Mouse (Mus musculus) small intestine, adult 10 weeks (tissue): Measurements from ENCODE around the gene Kctd7. TPM values are rescaled to one million over a fixed set of nuclear protein-coding genes. Genes with fewer than 3 reads are reported as not detected.

Experiments
- polyA plus RNA-seq: library from polyadenylated mRNA; stranded (reverse); fragments of 350-450 nt; fragmentation: Illumina TruSeq; extraction: RNeasy Lipid Tissue Mini Kit (QIAGEN cat#74804); gene quantifications from one replicate; pipeline ENCODE4 v1.2.3, GENCODE M21; 2014; ENCODE audit warnings: low replicate concordance

The Kctd7 gene
- polyA plus RNA-seq: 0.33 TPM

DNA sequence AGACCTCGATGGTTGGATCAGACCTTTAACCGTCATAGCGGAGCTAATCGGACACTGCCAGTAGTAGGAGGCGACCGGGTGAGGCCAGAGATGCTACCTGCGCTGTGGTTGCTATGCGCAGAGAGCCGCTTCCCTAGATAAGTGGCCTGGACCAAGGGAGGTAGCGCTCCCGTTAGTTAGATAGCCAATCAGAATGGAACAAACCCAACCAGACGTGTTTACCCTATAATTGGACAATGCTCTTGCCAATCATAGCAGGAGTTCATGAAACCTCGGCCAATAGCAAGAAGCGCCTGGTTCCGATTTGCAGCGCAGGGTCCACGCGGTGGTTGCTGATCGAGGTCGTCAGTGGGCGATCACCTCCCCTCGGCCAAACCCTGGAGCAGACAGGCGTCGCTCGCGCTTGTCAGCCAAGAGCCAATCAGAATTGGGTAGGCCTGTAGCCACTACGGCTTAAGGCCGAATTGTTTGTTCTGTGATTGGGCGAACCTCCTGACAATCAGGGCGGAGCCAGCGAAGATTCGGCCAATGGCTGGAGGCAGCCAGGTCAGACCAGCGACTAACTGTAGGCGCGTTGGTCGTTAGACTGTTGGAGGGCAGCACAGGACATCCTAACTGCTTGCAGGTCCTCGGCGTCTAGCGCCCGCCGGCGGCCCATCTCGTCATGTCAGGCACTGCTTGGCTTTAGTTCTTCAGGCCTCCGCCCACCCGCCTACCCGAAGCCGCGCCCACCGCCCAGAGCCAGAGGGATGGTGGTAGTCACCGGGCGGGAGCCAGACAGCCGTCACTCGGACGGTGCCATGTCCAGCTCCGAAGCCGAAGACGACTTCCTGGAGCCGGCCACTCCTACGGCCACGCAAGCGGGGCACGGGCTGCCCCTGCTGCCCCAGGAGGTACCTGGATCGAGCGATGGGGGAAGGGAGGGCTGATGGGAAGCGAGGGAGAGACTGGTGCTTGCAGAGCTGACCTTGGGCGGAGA is at the start of gene Kctd7:
Kctd7 (plus strand) TSS at position 528 of the 979 bp plus-strand sequence.

DNA sequence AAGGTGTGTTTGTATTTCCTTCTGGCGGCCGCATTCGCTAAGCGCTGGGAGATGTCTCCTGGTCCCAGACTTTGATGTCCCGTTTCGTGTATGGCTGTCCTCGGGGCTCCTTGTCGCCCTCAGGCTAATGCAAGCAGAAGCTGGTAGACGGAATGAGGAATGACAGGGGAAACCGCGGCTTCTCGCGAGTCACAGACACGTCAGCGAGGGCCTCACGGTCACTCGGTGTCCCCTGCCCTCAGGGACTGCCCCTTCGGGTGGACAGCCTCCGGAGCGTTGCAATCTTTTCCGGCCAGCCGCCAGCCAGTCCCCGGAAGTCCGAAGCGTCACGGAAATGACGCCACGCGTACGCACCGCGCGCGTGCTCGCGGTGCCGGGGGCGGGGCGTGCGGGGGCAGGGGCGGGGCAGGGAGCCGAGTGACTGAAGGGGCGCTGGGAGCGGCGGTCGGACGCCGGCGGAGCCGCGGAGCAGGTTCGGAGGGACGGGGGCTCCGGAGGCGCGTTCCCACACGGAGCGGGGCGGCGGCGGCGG is 26.8 kb downstream of the Kctd7 start, which contains the start of gene Rabgef1:
Rabgef1 (plus strand) TSS at position 376 of the 532 bp plus-strand sequence.

Other genes starting within 250 kb of the Kctd7 start
- 0.52 TPM for gene Zbed5, start 249.1 kb upstream of the Kctd7 start, polyA plus RNA-seq
- 0.30 TPM for gene Phkg1, start 246.3 kb upstream of the Kctd7 start, polyA plus RNA-seq
- not detected for gene Nupr1l, start 236.3 kb upstream of the Kctd7 start, polyA plus RNA-seq
- gene Vkorc1l1, start 202.9 kb upstream of the Kctd7 start, polyA plus RNA-seq: 70.7 TPM
- gene Gusb, start 141.8 kb upstream of the Kctd7 start, polyA plus RNA-seq: 9.5 TPM
- gene Asl, start 115.6 kb upstream of the Kctd7 start, polyA plus RNA-seq: 2.0 TPM
- 8.9 TPM for gene Crcp, start 115.6 kb upstream of the Kctd7 start, polyA plus RNA-seq
- 6.3 TPM for gene Tpst1, start 71.5 kb upstream of the Kctd7 start, polyA plus RNA-seq
- gene Rabgef1, start 26.9 kb downstream of the Kctd7 start, polyA plus RNA-seq: 19.2 TPM
- 21.0 TPM for gene Tmem248, start 72.2 kb downstream of the Kctd7 start, polyA plus RNA-seq
- gene Sbds, start 110.7 kb downstream of the Kctd7 start, polyA plus RNA-seq: 101 TPM
- 1.1 TPM for gene Tyw1, start 110.8 kb downstream of the Kctd7 start, polyA plus RNA-seq
- not detected for gene Caln1, start 224.6 kb downstream of the Kctd7 start, polyA plus RNA-seq
- not detected for gene A330070K13Rik, start 239.8 kb downstream of the Kctd7 start, polyA plus RNA-seq